Mouse (Mus musculus) G1E (cell line): ENCODE measurements around the gene Timp4.

ENCODE experiments used
- CTCF ChIP-seq: IDR thresholded peaks from 2 replicates; pipeline ENCODE4 v1.5.1; 2012; ENCODE audit warnings: low read depth, low read length, inconsistent platforms, mixed read lengths
- GATA1 ChIP-seq: IDR thresholded peaks from 2 replicates; pipeline ENCODE4 v1.6.1; 2012; ENCODE audit warnings: borderline replicate concordance, low read length, inconsistent platforms, mixed read lengths
- GATA2 ChIP-seq: IDR thresholded peaks from 2 replicates; pipeline ENCODE4 v1.6.1; 2012; ENCODE audit warnings: low read depth, low read length, inconsistent platforms, borderline replicate concordance
- POLR2AphosphoS5 ChIP-seq: IDR thresholded peaks from 2 replicates; pipeline ENCODE4 v1.6.1; 2012; ENCODE audit warnings: low read depth, low read length, inconsistent platforms; ENCODE audit not compliant: insufficient replicate concordance
- TAL1 ChIP-seq: conservative IDR thresholded peaks from 2 replicates; pipeline ENCODE4 v1.6.1; 2012; ENCODE audit warnings: low read depth, low read length, inconsistent platforms, mixed read lengths

DNA sequence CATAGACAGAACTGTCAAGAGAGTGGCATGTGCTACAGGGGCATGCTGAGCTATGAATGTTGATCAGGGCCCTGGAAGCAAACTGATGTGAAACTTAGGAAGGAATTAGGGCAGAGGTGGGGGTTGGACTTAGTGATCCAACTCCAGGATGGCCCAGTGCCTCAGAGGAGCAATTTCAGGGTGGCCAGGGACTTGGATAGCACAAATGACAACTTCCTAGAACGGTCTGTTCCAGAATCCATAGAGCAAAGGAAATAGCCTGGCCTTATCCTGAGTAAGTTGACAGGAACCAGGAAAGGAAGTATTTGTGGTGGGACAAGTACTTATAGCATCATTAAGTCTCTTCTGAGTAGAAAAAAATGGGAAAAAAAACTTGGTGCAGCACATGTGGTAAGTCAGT, 19.4 kb downstream of the Timp4 start:
- TF ChIP-seq CTCF (no peak), GATA1 (no peak), TAL1 (no peak), GATA2 (no peak), POLR2AphosphoS5 (no peak)
